Mouse (Mus musculus): ENCODE results near the gene Rnf213.
"Not testable (repeated sequence)": the region's sequence is repeated elsewhere in the genome, so short reads cannot be mapped to it uniquely, and the experiment has no call there.

The Rnf213 gene

GRCm38 (mm10) chr11:119392800-119393482 is at the start of gene Rnf213:
TSS of gene Rnf213 (plus strand) at chr11:119393100.
- DNase-seq (ENCODE audit: low spot score) = no peak

- DNase-seq (ENCODE audit: low spot score) = no peak
Measured at GRCm38 (mm10) chr11:119344178-119344577, 48.7 kb upstream of the Rnf213 start.

GRCm38 (mm10) chr11:119344865-119345264 is 48.0 kb upstream of the Rnf213 start:
- DNase-seq (ENCODE audit: low spot score) = no peak

- DNase-seq (ENCODE audit: low spot score) = no peak
Measured at GRCm38 (mm10) chr11:119347125-119347524, 45.8 kb upstream of the Rnf213 start.

- DNase-seq (ENCODE audit: low spot score) = no peak
Measured at GRCm38 (mm10) chr11:119352113-119352512, 40.8 kb upstream of the Rnf213 start.

GRCm38 (mm10) chr11:119353946-119354345 is 39.0 kb upstream of the Rnf213 start:
- no peak for DNase-seq (ENCODE audit: low spot score)

GRCm38 (mm10) chr11:119354798-119355442 is 38.0 kb upstream of the Rnf213 start:
- no peak for DNase-seq (ENCODE audit: low spot score)

- peak; percentile 29 for DNase-seq (ENCODE audit: low spot score)
Measured at GRCm38 (mm10) chr11:119355443-119356385, 37.2 kb upstream of the Rnf213 start, which contains the start of the genes Sgsh and Slc26a11. TSS of gene Sgsh (minus strand) at chr11:119355536. TSS of gene Slc26a11 (plus strand) at chr11:119355557.

GRCm38 (mm10) chr11:119359089-119359488 is 33.8 kb upstream of the Rnf213 start:
- DNase-seq (ENCODE audit: low spot score) = no peak

GRCm38 (mm10) chr11:119362769-119363533 is 29.9 kb upstream of the Rnf213 start:
- DNase-seq (ENCODE audit: low spot score) = no peak

- DNase-seq (ENCODE audit: low spot score) = peak; percentile 46
Measured at GRCm38 (mm10) chr11:119363534-119364145, 29.3 kb upstream of the Rnf213 start.

GRCm38 (mm10) chr11:119375425-119375824 is 17.5 kb upstream of the Rnf213 start:
- no peak for DNase-seq (ENCODE audit: low spot score)

GRCm38 (mm10) chr11:119377326-119377725 is 15.6 kb upstream of the Rnf213 start:
- DNase-seq (ENCODE audit: low spot score) = no peak

GRCm38 (mm10) chr11:119378551-119378950 is 14.3 kb upstream of the Rnf213 start:
- DNase-seq (ENCODE audit: low spot score) = no peak

- DNase-seq (ENCODE audit: low spot score) = no peak
Measured at GRCm38 (mm10) chr11:119381631-119382337, 11.1 kb upstream of the Rnf213 start.

- DNase-seq (ENCODE audit: low spot score) = no peak
Measured at GRCm38 (mm10) chr11:119382338-119382850, 10.5 kb upstream of the Rnf213 start.

- DNase-seq (ENCODE audit: low spot score) = no peak
Measured at GRCm38 (mm10) chr11:119384904-119385303, 8.0 kb upstream of the Rnf213 start.

- DNase-seq (ENCODE audit: low spot score) = no peak
Measured at GRCm38 (mm10) chr11:119386306-119386705, 6.6 kb upstream of the Rnf213 start.

GRCm38 (mm10) chr11:119387273-119387672 is 5.6 kb upstream of the Rnf213 start:
- not testable (repeated sequence) for DNase-seq (ENCODE audit: low spot score)

GRCm38 (mm10) chr11:119389851-119390270 is 3.0 kb upstream of the Rnf213 start:
- DNase-seq (ENCODE audit: low spot score) = no peak
